Mouse (Mus musculus): ENCODE measurements around the gene Pgap1. TPM values are rescaled to one million over a fixed set of nuclear protein-coding genes. Genes with fewer than 3 reads are reported as not detected.

The Pgap1 gene
- 1 to 10 TPM; 5.2 to 6.1 TPM for total RNA-seq (2021)

DNA sequence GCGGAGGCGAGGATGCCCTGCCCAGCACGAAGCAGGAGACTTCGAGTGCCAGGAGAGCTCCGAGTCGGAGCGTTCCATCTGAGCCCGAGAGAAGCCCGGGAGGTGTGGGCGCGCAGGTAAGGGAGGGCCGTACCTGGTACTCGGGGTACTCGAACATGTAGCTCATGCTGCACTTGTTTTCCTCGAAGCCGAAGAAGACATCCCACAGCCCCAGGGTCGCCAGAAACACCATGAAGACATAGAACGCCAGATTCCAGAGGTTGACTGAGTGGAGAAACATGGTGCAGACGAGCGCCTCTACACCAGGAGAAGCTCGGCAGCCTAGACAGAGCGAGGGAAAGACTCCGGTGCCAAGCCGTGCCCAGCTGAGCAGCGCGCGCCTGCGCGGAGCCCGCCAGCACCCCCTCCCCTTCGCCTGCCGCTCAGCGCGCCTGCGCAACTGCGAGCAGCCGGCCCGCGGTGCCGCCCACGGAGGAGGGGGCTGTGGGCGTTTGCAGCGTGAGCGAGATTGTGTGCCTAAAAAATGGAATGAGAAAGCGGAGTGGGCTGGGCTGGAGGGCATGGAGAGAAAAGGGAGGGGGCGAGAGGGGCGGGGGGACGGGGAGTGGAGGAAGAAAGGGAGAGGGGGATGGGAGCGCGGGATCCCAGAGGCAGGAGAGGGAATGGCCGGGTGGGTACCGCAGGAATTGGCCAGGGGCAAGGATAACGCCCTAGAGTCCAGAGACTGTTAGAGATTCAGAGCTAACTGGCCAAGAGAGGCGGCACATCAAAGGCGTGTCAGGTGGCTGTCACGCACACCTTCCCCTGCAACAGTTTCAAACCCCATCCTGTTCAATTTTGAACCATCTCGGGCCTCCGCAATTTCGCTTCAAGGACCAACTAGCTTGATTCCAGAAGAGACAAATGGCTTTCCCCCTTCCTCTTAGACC is at the start of gene Pgap1:
Pgap1 (minus strand) TSS at position 384 of the 929 bp plus-strand sequence.
- peak; percentile 91 for DNase-seq

DNA sequence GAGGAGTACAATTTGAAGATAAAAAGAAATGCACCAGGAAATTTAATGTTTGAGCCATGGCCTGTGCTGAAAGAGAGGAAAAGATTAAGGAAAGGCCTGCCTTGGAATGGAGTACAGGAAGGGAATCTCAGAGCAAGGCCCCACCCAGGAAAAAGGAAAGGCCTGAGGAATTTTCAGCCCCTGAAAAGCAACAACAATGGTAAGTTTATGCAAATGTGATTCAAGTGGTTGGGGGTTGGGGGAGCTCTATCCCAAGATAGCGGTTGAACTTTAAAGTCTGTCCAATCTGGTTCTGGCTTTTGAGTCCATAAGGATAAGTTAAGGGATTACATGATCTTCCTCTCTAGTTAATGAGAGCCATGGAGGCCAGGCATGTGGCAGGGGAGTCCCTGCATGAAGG is 49.5 kb upstream of the Pgap1 start:
- DNase-seq, result no peak

DNA sequence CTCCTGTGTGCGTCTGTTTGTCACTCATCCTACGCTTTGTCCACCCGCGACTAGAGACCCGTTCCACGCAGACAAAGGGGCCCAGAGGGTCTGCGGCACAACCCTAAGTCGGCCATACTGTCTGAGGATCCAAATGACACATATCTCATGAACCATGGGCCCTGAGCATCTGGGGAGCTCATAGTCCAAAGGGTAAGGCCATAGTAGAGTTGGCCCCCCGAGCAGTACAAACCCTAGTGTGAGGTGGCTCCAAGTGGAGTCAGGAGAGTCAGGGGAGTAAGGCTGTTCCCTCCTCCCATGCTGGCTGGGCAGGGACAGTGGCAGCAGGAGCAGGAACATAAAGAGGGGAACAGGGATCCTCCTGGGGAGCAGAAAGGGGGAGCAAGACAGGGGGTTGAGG is 44.2 kb upstream of the Pgap1 start:
- no peak for DNase-seq

DNA sequence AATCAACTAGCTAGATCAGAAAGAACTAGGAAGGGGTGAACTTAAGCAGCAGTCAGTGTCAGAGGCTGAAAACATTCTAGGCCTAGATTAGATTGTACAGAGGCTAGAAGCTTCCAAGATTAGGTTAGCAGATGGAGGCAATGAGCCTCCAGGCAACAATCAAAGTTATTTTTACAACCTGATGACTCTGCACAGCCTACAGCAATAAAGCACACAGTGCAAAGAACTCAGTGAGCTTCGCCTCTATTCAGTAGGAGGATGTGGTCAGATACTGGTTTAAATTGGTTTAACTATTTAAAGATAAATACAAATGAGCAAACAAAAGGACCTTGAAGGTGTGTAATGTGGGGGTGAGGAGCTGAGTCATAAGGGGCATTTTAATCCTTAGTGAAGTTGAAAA is 42.8 kb upstream of the Pgap1 start:
- DNase-seq, result no peak

DNA sequence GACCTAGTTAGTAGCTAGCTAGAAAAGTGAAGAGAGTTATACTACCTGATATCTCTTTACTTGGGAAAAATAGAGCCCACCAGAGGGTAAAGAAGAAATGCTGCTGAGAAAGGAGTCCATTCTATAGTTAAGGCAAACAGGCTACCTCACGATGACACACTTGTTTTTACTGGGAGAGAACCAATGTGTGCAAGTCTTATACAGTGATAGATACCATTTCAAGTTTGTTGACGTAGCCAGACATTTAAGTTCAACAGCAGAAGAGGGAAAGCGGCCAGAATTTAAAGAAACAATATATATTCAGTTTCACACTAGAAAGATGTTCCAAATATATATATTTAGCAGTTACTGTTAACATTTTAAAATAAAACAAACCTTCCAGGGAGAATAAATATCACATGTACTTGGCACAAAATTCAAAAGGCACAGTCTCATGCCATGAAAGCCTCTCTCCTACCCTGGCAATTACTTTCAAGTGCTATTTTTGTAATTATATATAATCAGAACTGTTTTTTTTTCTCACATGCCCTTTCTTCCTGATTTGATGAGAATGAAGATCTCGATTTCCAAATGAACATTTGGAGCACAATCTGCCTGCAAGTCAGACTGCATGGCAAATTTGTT is 40.2 kb upstream of the Pgap1 start:
- no peak for DNase-seq

DNA sequence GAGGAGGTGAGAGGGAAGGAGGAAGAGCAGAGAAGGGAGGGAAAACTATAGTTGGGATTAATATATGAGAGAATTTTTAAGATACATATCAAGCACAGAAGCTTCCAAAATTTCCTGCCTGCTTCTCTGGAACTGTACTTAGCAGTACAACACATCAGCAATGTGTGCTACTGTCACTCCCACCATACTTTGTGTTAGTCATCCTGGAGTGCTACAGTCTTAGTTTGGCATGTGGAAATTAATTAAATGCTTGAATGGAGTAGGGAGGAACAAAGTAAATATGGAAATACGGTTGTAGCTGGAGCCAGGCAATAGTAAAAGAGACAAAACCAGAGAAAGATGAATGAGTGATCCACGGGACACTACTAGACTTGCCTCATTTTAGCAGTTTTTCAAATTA is 38.7 kb upstream of the Pgap1 start:
- DNase-seq, result no peak

DNA sequence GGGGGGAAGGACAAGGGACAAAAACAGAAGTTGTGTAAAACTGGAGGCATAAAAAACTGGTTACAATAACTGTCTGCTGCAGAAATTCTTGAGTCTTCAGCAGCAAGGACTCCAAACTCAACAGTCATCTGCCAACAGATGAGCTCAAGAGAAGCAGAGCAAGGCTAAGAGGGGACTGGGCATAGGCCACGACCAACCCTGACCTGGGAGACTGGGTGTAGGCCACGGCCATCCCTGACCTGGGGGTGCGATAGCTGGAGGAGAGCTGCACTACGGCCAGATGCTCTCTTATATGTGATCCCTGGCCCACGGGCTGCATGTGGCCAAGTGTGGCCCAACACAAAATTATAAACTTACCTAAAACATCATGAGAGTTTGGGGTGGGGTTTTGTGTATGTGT is 29.6 kb upstream of the Pgap1 start:
- DNase-seq, result no peak

DNA sequence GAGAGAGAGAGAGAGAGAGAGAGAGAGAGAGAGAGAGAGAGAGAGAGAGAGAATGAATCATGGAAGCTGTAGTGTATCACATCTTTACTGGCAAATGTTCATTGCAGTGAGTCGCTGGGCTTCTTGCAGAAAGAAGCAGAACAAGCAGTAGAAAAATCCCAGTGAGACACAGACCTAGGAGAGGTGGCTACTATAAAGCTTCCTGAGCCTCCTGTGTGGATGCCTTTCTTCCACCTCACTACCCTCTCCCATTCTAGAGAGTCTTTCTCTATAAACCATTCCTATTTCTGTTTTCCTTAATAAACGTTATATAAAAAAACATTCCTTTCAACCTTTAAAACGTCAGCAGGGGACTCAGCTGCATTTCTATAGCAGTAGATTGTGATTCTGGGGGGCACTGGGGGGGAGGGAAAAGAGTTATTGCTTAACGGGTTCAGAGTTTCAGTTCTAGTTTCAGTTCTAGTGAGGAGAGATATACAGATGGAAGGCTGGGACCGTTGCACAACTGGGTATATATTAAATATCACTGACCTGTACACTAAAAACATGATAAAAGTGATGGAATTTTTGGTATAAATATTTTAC is 28.6 kb upstream of the Pgap1 start:
- DNase-seq, result no peak

DNA sequence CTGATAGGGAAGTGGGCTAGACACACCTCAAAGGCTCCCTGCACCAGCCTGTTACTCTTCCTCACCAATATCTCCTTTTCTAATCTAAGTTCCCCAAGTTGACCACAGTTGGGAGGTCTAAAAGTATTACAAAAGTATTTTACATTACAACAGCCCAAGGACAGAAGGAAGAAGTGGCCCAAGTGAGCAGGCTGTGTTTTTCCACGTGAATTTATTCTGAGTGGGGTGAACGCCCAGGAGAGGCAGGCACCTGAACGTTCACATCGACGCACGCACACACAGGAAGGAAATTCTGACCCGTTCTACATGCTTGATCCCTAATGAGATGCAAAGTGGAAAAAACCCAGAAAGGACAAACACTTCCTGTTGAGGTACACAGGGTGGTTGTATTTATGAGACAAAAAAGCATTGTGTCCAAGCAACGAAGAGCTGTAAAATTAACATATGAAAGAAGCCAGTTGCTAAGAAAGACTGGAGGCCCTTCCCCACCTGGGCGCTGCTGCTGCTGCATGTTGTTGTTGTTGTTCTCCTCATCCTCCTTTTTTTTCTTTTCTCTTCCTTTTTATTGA is 27.9 kb upstream of the Pgap1 start:
- no peak for DNase-seq

DNA sequence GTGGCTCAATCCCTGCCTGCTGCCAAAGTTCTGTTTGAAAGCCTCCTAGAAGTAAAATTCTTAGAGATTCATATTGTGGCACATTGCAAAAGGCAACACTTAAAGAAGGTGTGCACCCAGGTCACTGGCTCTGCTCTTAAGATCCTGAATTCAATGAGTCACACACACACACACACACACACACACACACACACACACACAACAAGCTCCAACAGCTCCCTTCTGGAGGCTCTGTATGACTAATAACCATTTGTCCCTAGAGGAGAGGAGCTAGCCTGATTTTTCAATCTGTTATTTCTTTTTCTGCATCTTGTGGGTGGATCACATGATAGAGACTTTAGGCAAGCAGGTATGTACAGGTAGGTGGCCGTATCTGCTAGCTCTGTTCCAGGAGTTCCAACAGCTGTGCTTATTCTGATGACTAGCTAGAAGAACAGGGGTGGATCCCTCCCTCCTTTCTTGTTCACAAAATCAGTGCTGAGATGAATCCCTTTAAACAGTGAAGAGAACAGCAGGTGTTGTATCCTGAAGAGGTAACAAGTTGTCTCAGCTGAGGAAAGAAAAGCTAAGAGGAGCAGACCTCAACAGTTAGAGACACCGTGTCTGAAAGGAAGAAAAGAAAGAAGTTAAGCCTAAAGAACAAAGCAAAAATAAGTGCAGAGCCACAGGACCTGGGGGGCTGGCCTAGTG is 27.2 kb upstream of the Pgap1 start:
- no peak for DNase-seq

DNA sequence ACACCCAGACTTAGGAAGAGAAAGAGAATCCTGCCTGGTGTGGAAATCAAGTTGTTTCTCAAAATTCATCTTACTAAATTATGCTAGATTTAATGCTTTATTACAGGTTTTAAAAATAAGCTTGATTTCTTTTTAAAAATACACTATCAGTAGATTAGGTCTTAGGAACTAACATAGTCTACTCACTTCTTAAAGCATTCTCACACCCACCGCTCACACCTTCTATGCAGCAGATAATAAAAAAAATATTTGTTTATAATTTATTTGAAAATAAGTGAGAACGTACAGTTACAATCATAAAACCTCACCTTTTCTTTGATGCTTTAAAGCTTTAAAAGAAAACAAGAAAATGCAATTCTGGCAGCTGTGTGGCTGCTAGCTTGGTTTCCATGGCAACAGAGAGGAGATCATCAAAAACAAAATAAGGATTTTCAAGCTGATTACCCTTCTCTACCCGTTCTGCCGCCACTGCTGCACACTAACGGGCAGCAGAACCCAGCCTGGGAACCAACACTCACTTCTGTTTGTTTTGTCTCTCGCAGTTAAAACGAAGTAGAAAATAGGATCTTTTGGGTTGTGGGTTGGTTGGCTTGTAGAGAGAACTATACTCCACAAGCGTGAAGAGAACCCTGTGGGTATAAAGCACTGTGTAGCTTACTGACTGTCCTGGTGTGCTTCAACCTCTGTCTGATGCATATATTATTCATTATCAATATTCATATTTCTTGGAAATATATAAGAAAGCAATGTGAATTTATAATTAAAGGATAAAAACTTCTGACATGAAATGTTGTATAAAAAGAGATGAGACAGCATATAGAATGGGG is 21.1 kb upstream of the Pgap1 start:
- DNase-seq, result no peak

DNA sequence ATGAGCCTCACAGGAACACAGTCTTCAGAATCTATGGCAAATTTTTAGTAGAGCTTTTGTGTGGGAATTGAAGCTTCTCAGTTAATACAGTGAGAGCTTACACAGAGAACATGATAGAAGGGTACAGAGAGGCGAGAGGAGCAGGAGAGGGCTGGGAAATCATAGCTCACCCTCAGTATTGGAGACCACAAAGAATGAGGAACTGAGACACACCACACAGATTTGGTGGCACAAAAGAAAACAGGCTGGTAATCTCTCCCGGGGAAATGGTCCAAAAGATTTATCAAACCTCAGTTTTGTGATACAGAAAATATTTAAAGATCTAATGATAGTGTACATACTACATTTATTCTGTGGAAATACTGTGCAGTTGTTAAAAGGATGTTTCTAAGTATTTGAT is 11.6 kb upstream of the Pgap1 start:
- no peak for DNase-seq

DNA sequence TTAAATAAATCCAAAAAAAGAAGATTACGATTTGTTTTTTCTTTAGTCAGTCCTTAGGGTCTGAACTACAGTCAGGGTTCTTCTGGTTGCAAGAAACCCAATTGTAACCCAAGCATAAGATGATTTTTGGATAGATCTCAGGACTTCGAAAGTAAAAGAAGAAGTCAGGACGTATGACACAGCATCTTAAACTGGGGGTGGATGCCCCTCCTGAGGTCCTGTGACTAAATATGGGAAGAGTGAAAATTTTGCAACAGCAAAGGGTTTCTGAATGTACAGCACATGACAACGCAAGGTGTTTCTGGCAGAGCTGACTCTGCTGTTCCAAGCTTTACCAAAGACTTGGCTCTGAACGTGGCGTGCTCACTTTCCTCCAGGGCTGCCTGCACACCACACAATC is 6.4 kb upstream of the Pgap1 start:
- DNase-seq, result no peak

DNA sequence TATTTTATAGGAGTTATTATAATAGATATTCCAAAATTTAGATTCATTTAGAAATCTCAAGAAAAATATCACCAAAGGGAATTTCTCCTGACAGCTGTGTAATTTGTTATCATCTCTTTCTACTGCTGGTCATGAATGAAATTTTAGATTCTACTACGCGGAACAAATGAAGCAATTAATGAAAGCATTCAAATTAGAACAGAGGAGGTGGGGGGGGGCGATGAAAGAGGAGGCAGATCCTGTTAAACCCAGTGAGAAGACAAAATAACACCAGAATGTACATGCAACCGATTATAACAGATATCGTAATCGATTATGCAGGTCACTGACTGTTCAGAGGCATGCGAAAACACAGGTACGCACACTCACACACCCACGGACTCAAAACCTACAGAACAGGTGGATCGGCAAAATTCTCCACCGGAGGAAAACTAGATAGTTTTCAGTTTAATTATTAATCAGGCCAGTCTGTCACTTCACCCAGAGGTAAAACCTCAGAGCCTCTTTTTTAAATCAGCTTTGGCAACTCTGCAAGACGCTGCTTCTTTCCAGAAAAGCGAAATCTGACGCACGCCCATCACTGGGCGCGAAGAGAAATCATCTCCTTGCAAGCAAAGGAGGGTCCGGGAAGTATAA is 780 bp downstream of the Pgap1 start:
- DNase-seq, result no peak

DNA sequence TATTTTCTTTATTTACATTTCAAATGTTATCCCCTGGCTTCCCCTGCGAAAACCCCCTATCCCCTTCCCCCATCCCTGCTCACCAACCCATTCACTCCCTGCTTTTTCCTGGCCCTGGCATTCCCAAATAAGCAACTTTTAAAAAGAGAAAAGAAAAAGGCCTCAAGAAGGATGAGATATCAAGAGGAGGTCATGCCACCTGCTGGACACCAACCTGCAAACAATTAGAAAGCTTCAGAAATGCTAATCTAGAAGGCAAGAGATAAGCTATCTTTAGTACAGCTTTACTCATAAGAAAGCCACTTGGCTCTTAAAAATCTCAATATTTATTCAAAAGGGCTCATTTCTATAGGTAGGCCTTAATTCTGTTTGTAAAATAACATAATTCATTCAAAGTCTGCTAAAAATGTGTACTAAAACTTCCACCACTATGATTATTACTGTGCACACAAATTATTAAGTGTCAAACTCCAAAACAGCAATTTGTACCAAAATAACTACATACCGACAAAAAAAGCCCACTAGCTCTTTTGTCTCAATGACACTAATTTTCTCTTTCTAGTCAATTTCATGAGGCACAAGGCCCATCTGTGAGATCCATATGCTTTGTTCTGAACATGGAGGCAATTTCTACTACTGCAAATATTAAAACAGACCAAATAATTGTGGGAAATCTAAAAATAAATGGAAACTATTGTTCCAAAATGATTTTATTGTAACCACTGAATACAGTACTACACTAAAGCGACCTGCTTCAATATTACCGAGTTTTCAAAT is 1.9 kb downstream of the Pgap1 start:
- DNase-seq, result no peak

DNA sequence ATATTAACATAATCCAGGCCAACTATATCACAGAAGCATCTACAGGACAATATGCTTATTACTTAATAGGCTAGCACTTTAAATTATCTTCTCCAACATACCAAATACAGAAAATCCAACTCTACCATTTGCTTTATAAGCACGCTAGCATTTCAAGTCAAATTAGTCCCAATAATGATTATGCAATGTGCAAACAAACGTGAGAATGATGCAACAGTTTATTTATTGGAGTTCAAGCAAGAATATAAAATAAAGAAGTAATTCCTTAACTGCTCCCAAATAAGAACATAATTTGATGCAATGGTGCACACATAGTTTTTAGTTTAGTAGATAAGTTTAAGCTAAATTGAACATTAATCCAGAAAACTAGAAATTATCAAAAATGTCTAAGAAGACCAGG is 4.9 kb downstream of the Pgap1 start:
- no peak for DNase-seq

DNA sequence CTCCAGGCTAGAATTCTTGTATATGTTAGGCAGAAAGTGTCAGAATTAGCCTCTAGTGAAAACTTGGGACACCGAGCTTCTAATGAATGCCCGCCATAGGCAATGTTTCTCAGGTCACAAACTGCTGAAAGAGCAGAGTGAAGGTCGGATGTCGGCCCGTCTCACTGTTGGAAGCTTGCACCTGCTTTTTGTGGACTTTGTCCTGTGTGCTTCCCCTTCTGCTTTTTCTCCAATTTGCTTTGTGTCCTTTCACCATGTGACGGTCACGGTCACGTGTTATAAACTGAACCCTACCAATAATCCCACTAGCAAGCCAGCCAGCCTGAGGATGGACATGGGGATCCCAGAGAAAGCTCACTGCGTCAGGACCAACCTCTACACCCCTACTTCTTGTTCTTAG is 12.3 kb downstream of the Pgap1 start:
- DNase-seq, result no peak

DNA sequence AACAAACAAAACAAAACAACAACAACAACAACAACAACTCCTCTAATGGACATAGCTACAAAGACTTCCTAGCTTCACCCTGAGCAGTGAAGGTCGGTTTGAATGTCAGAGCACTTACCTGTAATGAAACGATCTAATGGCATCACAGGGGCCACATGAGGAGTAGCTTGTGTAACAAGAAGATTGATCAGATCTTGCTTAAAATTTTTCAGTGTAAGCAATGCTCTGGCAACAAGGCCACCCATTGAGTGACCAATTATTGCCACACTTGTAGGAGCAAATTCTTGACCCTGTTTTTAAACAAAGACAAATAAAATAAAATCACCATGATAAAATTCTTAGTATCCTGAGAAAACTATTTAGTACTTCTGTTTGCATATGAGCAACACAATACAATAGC is 14.6 kb downstream of the Pgap1 start:
- DNase-seq, result no peak

DNA sequence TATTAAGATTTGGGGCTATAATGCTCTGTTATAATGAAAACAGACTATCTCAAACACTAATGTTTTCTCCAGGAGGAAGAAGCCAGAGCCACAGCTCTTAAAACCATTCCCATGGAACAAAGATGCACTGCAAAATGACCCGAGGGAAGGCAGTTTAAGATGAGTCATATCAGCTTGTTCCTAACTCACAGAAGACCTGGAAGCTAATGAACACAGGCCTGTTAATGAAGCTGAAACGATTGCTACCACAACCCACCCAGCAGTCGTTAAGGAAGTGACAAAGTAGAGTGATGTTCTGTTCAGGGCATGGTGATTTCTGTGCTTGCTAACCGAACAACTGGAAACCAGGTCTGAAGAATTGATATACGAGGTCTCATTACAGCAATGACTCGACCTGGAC is 26.3 kb downstream of the Pgap1 start:
- DNase-seq, result no peak

DNA sequence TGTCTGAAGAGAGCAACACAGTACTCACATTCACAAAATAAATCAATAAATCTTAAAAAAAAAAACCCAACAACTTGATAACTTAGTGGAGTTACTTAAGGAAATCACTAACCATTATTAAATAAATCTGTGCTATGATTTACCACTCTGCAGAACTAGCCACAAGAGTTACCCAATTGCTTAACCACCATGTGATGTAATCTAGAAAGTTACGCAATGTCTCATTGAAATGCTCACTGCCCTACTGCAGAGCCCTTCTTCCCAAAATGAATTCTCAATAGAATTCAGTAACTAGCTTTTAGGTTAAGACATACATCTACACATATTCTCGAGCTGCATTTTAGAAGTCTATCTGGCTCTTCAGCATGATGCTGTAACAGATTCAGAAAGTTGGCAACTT is 33.8 kb downstream of the Pgap1 start:
- no peak for DNase-seq
